Mouse (Mus musculus) G1E (cell line): ENCODE data around the gene Gm45716.

ENCODE experiments used
- CTCF ChIP-seq: IDR thresholded peaks from 2 replicates; pipeline ENCODE4 v1.5.1; 2012; ENCODE audit warnings: low read depth, low read length, inconsistent platforms, mixed read lengths
- POLR2AphosphoS5 ChIP-seq: IDR thresholded peaks from 2 replicates; pipeline ENCODE4 v1.6.1; 2012; ENCODE audit warnings: low read depth, low read length, inconsistent platforms; ENCODE audit not compliant: insufficient replicate concordance
- TAL1 ChIP-seq: conservative IDR thresholded peaks from 2 replicates; pipeline ENCODE4 v1.6.1; 2012; ENCODE audit warnings: low read depth, low read length, inconsistent platforms, mixed read lengths

DNA sequence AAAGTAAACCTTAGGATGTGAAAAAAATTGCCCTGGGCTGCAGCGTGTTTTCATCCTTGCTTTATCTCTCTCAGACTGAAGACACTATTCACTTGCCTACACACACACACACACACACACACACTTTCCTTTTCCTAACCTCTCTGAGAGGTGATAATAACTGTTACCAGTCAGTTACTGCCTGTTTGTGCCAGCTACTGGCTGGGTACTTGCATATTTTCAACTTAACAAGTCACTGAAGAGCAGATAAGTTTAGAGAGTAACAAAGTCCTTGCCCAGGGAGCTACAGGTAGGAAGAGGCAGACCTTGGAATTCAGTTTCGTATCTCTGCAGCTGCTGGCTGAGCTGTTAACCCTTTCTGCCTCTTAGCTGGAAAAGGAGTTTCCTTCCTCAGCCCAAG is 64.4 kb downstream of the Gm45716 start:
- no peak for TF ChIP-seq CTCF
- TF ChIP-seq POLR2AphosphoS5 = no peak
- no peak for TF ChIP-seq TAL1
